Mouse (Mus musculus): ENCODE results near the gene Atp23. TPM values are rescaled to one million over a fixed set of nuclear protein-coding genes. Genes with fewer than 3 reads are reported as not detected.

Gene Atp23
- polyA plus RNA-seq, 1 experiment: 8.6 TPM

GRCm38 (mm10) chr10:126822418-126822817 is 78.7 kb downstream of the Atp23 start:
- no peak for DNase-seq (ENCODE audit: low read depth)
- TF ChIP-seq CTCF (IDR thresholded peaks at IDR 0.05; ENCODE audit: borderline replicate concordance, extremely low read depth, insufficient read depth, insufficient read length): no peak
- no peak for TF ChIP-seq POLR2A (IDR thresholded peaks at IDR 0.05; ENCODE audit: borderline replicate concordance, extremely low read depth, insufficient read depth, insufficient read length, poor library complexity, severe bottlenecking)

Other genes with a start within 250 kb of the Atp23 start
- 73.2 and 79.8 TPM in 2 replicates for gene Ctdsp2, start 77.4 kb upstream of the Atp23 start, polyA plus RNA-seq (2012; rRNA removed)
- gene Avil, start 99.4 kb upstream of the Atp23 start, polyA plus RNA-seq (2012; rRNA removed): 0.28 and 1.7 TPM in 2 replicates
- gene Tsfm, start 129.5 kb upstream of the Atp23 start, polyA plus RNA-seq (2012; rRNA removed): 41.2 and 52.3 TPM in 2 replicates
- 15.8 and 19.4 TPM in 2 replicates for gene Mettl1, start 140.1 kb upstream of the Atp23 start, polyA plus RNA-seq (2012; rRNA removed)
- gene Eef1akmt3, start 140.2 kb upstream of the Atp23 start, polyA plus RNA-seq (2012; rRNA removed): 0.19 and 0.40 TPM in 2 replicates
- gene Cyp27b1, start 146.9 kb upstream of the Atp23 start, polyA plus RNA-seq (2012; rRNA removed): 0.63 and 0.97 TPM in 2 replicates
- 35.9 and 51.7 TPM in 2 replicates for gene March9, start 158.8 kb upstream of the Atp23 start, polyA plus RNA-seq (2012; rRNA removed)
- gene Cdk4, start 162.2 kb upstream of the Atp23 start, polyA plus RNA-seq (2012; rRNA removed): 871 and 1,231 TPM in 2 replicates
- gene Tspan31, start 168.9 kb upstream of the Atp23 start, polyA plus RNA-seq (2012; rRNA removed): 96.5 and 115 TPM in 2 replicates
- gene Agap2, start 173.9 kb upstream of the Atp23 start, polyA plus RNA-seq (2012; rRNA removed): 113 and 151 TPM in 2 replicates
- 71.3 and 93.8 TPM in 2 replicates for gene Os9, start 219.8 kb upstream of the Atp23 start, polyA plus RNA-seq (2012; rRNA removed)

Data from brain, embryonic 14.5 days (tissue).